Mouse (Mus musculus): ENCODE results near the gene Fgfr2. TPM values are rescaled to one million over a fixed set of nuclear protein-coding genes. Genes with fewer than 3 reads are reported as not detected.
"Not testable (repeated sequence)": the region's sequence is repeated elsewhere in the genome, so short reads cannot be mapped to it uniquely, and the experiment has no call there.

The Fgfr2 gene
- polyA plus RNA-seq, 1 experiment from 2014 or later: 169 TPM

- no peak overlapping the region for H3K9ac ChIP-seq (replicated peaks; ENCODE audit: low read depth, low read length)
- WGBS: 43% methylated on average over 2 of the region's 2 CpGs
- H3K4me1 ChIP-seq (ENCODE audit: control insufficient read depth, insufficient read depth, low read length): peaks cover 6% of the 10 kb centered on the region
- H3K27ac ChIP-seq (ENCODE audit: low read length): peak overlapping the region; percentile 59; the same call in 1 of the 2 replicates
- no peak overlapping the region for H3K4me3 ChIP-seq (ENCODE audit: low read depth, low read length)
- no peak overlapping the region for H3K4me2 ChIP-seq (replicated peaks; ENCODE audit: low read depth, low read length)
- H3K36me3 ChIP-seq (ENCODE audit: control insufficient read depth, insufficient read depth, low read length): no peaks in the 10 kb centered on the region
- ATAC-seq (ENCODE audit: insufficient number of reproducible peaks, insufficient read depth, low FRiP score, low read depth): no peak
- no peaks in the 10 kb centered on the region for H3K27me3 ChIP-seq (ENCODE audit: control insufficient read depth, insufficient read depth, low read length)
- no peaks in the 10 kb centered on the region for H3K9me3 ChIP-seq (ENCODE audit: control insufficient read depth, low read depth, low read length)
These were observed 2697.2 kb downstream of the Fgfr2 start for GRCm38 (mm10) chr7:130425991-130426390.

GRCm38 (mm10) chr7:130419961-130420360 is 2703.2 kb downstream of the Fgfr2 start:
- Histone ChIP-seq H3K27me3 (ENCODE audit: control insufficient read depth, insufficient read depth, low read length) (no peaks in the 10 kb centered on the region), H3K36me3 (ENCODE audit: control insufficient read depth, insufficient read depth, low read length) (no peaks in the 10 kb centered on the region; the same call in 1 of the 2 replicates), H3K4me1 (ENCODE audit: control insufficient read depth, insufficient read depth, low read length) (no peaks in the 10 kb centered on the region), H3K9me3 (ENCODE audit: control insufficient read depth, low read depth, low read length) (no peaks in the 10 kb centered on the region), H3K4me3 (ENCODE audit: low read depth, low read length) (no peak overlapping the region), H3K9ac (replicated peaks; ENCODE audit: low read depth, low read length) (no peak overlapping the region), H3K27ac (ENCODE audit: low read length) (peak overlapping the region; percentile 35), H3K4me2 (replicated peaks; ENCODE audit: low read depth, low read length) (no peak overlapping the region)
- WGBS: 27% methylated on average over 1 of the region's 1 CpGs
- no peak for ATAC-seq (ENCODE audit: insufficient number of reproducible peaks, insufficient read depth, low FRiP score, low read depth)

DNA sequence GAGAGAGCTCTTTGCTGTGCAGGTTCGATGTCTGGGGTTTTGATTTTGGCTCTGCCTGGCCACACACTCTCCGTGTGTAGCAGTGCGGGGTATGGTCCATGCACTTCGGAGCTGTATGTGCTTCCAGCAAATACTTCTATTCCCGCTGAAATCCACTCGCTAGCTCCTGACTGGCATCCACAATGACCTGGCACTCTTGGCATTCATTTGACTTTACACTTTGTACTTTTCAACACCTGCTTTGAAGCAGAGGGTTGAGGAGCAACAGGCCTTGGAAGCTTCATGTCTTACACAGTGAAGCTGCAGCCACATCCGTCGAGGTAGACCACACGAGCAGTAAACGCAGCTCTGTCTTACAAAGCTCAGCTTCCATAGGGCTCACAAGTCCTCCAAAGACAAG is 2715.5 kb downstream of the Fgfr2 start:
- Histone ChIP-seq H3K4me1 (ENCODE audit: control insufficient read depth, insufficient read depth, low read length) (peaks cover 6% of the 10 kb centered on the region; the same call in 1 of the 2 replicates), H3K4me2 (replicated peaks; ENCODE audit: low read depth, low read length) (no peak overlapping the region), H3K9me3 (ENCODE audit: control insufficient read depth, low read depth, low read length) (no peaks in the 10 kb centered on the region), H3K36me3 (ENCODE audit: control insufficient read depth, insufficient read depth, low read length) (no peaks in the 10 kb centered on the region), H3K4me3 (ENCODE audit: low read depth, low read length) (no peak overlapping the region), H3K27me3 (ENCODE audit: control insufficient read depth, insufficient read depth, low read length) (no peaks in the 10 kb centered on the region), H3K9ac (replicated peaks; ENCODE audit: low read depth, low read length) (no peak overlapping the region), H3K27ac (ENCODE audit: low read length) (peak overlapping the region; percentile 69; the same call in 1 of the 2 replicates)
- 75% methylated on average over 10 of the region's 10 CpGs for WGBS
- no peak for ATAC-seq (ENCODE audit: insufficient number of reproducible peaks, insufficient read depth, low FRiP score, low read depth)

GRCm38 (mm10) chr7:130403346-130403745 is 2719.8 kb downstream of the Fgfr2 start:
- Histone ChIP-seq H3K9ac (replicated peaks; ENCODE audit: low read depth, low read length) (no peak overlapping the region), H3K9me3 (ENCODE audit: control insufficient read depth, low read depth, low read length) (no peaks in the 10 kb centered on the region), H3K36me3 (ENCODE audit: control insufficient read depth, insufficient read depth, low read length) (no peaks in the 10 kb centered on the region), H3K4me2 (replicated peaks; ENCODE audit: low read depth, low read length) (no peak overlapping the region), H3K27me3 (ENCODE audit: control insufficient read depth, insufficient read depth, low read length) (no peaks in the 10 kb centered on the region), H3K27ac (ENCODE audit: low read length) (no peak overlapping the region), H3K4me3 (ENCODE audit: low read depth, low read length) (no peak overlapping the region), H3K4me1 (ENCODE audit: control insufficient read depth, insufficient read depth, low read length) (peaks cover 6% of the 10 kb centered on the region; the same call in 1 of the 2 replicates)
- ATAC-seq (ENCODE audit: insufficient number of reproducible peaks, insufficient read depth, low FRiP score, low read depth): no peak
- WGBS: 85% methylated on average over 2 of the region's 2 CpGs

- peaks cover 7% of the 10 kb centered on the region; the same call in 1 of the 2 replicates for H3K36me3 ChIP-seq (ENCODE audit: control insufficient read depth, insufficient read depth, low read length)
- H3K4me3 ChIP-seq (ENCODE audit: low read depth, low read length): no peak overlapping the region
- H3K4me2 ChIP-seq (replicated peaks; ENCODE audit: low read depth, low read length): no peak overlapping the region
- no peaks in the 10 kb centered on the region for H3K4me1 ChIP-seq (ENCODE audit: control insufficient read depth, insufficient read depth, low read length)
- ATAC-seq (ENCODE audit: insufficient number of reproducible peaks, insufficient read depth, low FRiP score, low read depth): no peak
- H3K9me3 ChIP-seq (ENCODE audit: control insufficient read depth, low read depth, low read length): no peaks in the 10 kb centered on the region
- H3K9ac ChIP-seq (replicated peaks; ENCODE audit: low read depth, low read length): no peak overlapping the region
- WGBS: 88% methylated on average over 2 of the region's 2 CpGs
- H3K27ac ChIP-seq (ENCODE audit: low read length): no peak overlapping the region
- no peaks in the 10 kb centered on the region for H3K27me3 ChIP-seq (ENCODE audit: control insufficient read depth, insufficient read depth, low read length)
These were observed 2728.5 kb downstream of the Fgfr2 start for GRCm38 (mm10) chr7:130394697-130395096.

- not testable (repeated sequence) for H3K27ac ChIP-seq (ENCODE audit: low read length)
These were observed 2733.1 kb downstream of the Fgfr2 start for GRCm38 (mm10) chr7:130390060-130390459.

DNA sequence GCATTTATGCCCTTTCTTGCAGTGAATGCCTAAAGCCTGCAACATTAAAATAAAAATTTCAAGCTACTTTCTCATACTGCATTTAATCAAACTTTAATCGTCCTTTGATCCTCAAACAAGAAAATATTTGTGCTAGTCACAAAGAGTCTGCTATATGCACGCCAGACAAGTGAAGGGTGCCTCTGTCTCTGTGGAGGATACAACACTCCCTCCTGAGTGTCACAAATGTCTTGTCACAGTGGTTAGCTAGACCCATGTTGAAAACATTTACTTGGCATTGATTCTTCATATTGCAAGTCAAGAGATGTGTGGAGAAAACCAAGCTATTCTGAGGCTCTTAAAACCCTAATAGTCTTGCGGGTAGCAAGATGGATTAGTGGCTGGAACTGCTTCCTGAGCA is 2736.8 kb downstream of the Fgfr2 start:
- Histone ChIP-seq H3K27me3 (ENCODE audit: control insufficient read depth, insufficient read depth, low read length) (no peaks in the 10 kb centered on the region), H3K4me3 (ENCODE audit: low read depth, low read length) (no peak overlapping the region), H3K4me1 (ENCODE audit: control insufficient read depth, insufficient read depth, low read length) (no peaks in the 10 kb centered on the region), H3K36me3 (ENCODE audit: control insufficient read depth, insufficient read depth, low read length) (no peaks in the 10 kb centered on the region), H3K9me3 (ENCODE audit: control insufficient read depth, low read depth, low read length) (no peaks in the 10 kb centered on the region), H3K9ac (replicated peaks; ENCODE audit: low read depth, low read length) (no peak overlapping the region), H3K27ac (ENCODE audit: low read length) (no peak overlapping the region), H3K4me2 (replicated peaks; ENCODE audit: low read depth, low read length) (no peak overlapping the region)
- ATAC-seq (ENCODE audit: insufficient number of reproducible peaks, insufficient read depth, low FRiP score, low read depth): no peak
- WGBS: 79% methylated on average over 3 of the region's 3 CpGs

More at GRCm38 (mm10) chr7:130390060-130390459, 2733.1 kb downstream of the Fgfr2 start:
- not testable (repeated sequence) for H3K4me2 ChIP-seq (replicated peaks; ENCODE audit: low read depth, low read length); ATAC-seq (ENCODE audit: insufficient number of reproducible peaks, insufficient read depth, low FRiP score, low read depth); H3K9ac ChIP-seq (replicated peaks; ENCODE audit: low read depth, low read length); H3K9me3 ChIP-seq (ENCODE audit: control insufficient read depth, low read depth, low read length); H3K4me3 ChIP-seq (ENCODE audit: low read depth, low read length); H3K36me3 ChIP-seq (ENCODE audit: control insufficient read depth, insufficient read depth, low read length); H3K4me1 ChIP-seq (ENCODE audit: control insufficient read depth, insufficient read depth, low read length); H3K27me3 ChIP-seq (ENCODE audit: control insufficient read depth, insufficient read depth, low read length)
- 96% methylated on average over 1 of the region's 1 CpGs for WGBS

- WGBS: 89% methylated on average over 8 of the region's 8 CpGs
- Histone ChIP-seq H3K27me3 (ENCODE audit: control insufficient read depth, insufficient read depth, low read length) (no peaks in the 10 kb centered on the region), H3K4me3 (ENCODE audit: low read depth, low read length) (no peak overlapping the region), H3K4me1 (ENCODE audit: control insufficient read depth, insufficient read depth, low read length) (no peaks in the 10 kb centered on the region), H3K9me3 (ENCODE audit: control insufficient read depth, low read depth, low read length) (no peaks in the 10 kb centered on the region), H3K27ac (ENCODE audit: low read length) (no peak overlapping the region), H3K9ac (replicated peaks; ENCODE audit: low read depth, low read length) (no peak overlapping the region), H3K36me3 (ENCODE audit: control insufficient read depth, insufficient read depth, low read length) (no peaks in the 10 kb centered on the region), H3K4me2 (replicated peaks; ENCODE audit: low read depth, low read length) (no peak overlapping the region)
- no peak for ATAC-seq (ENCODE audit: insufficient number of reproducible peaks, insufficient read depth, low FRiP score, low read depth)
These were observed 2737.3 kb downstream of the Fgfr2 start for GRCm38 (mm10) chr7:130385732-130386294.

DNA sequence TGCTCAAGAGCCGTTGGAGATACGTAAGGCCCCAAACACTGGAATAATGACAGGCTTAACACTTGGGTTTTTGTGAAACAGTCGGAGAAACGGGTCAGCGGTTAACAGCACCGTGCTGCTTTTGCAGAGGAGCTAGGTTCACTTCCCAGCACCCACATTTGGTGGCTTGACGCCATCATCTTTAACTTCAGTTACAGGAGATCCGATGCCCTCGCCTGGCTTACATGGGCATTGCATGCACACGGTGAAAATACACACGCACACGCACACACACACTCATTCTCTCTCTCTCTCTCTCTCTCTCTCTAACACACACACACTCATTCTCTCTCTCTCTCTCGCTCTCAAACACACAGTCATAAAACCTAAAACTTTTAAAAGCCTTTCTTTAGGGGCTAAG is 2741.0 kb downstream of the Fgfr2 start:
- no peaks in the 10 kb centered on the region for H3K9me3 ChIP-seq (ENCODE audit: control insufficient read depth, low read depth, low read length)
- no peak for ATAC-seq (ENCODE audit: insufficient number of reproducible peaks, insufficient read depth, low FRiP score, low read depth)
- no peak overlapping the region for H3K9ac ChIP-seq (replicated peaks; ENCODE audit: low read depth, low read length)
- H3K27me3 ChIP-seq (ENCODE audit: control insufficient read depth, insufficient read depth, low read length): no peaks in the 10 kb centered on the region
- no peaks in the 10 kb centered on the region for H3K36me3 ChIP-seq (ENCODE audit: control insufficient read depth, insufficient read depth, low read length)
- H3K27ac ChIP-seq (ENCODE audit: low read length): no peak overlapping the region
- H3K4me2 ChIP-seq (replicated peaks; ENCODE audit: low read depth, low read length): no peak overlapping the region
- no peaks in the 10 kb centered on the region for H3K4me1 ChIP-seq (ENCODE audit: control insufficient read depth, insufficient read depth, low read length)
- WGBS: 95% methylated on average over 13 of the region's 13 CpGs
- H3K4me3 ChIP-seq (ENCODE audit: low read depth, low read length): no peak overlapping the region

Data from stomach, embryonic 14.5 days (tissue).